Mouse (Mus musculus): ENCODE measurements around the gene Tpmt.
A peak's percentile ranks its signal among the peaks of the same experiment; 100 is the strongest.

The Tpmt gene

GRCm38 (mm10) chr13:47044617-47044947 lies at the start of gene Tpmt:
Gene Tpmt (minus strand): TSS chr13:47044737.
- no peak for DNase-seq

- no peak for DNase-seq
These were observed 49.3 kb upstream of the Tpmt start for GRCm38 (mm10) chr13:47093791-47094190.

GRCm38 (mm10) chr13:47089271-47089670 lies 44.7 kb upstream of the Tpmt start:
- DNase-seq = no peak

GRCm38 (mm10) chr13:47088433-47088832 lies 43.9 kb upstream of the Tpmt start:
- no peak for DNase-seq

- peak in 1 of 2 experiments; percentile 10 for DNase-seq
These were observed 36.5 kb upstream of the Tpmt start for GRCm38 (mm10) chr13:47080905-47081505.

GRCm38 (mm10) chr13:47078799-47079198 lies 34.3 kb upstream of the Tpmt start:
- DNase-seq = no peak

GRCm38 (mm10) chr13:47077367-47077766 lies 32.8 kb upstream of the Tpmt start:
- no peak for DNase-seq

- DNase-seq = no peak
These were observed 31.6 kb upstream of the Tpmt start for GRCm38 (mm10) chr13:47076156-47076555.

- no peak for DNase-seq
These were observed 27.9 kb upstream of the Tpmt start for GRCm38 (mm10) chr13:47072484-47072883.

GRCm38 (mm10) chr13:47071871-47072270 lies 27.3 kb upstream of the Tpmt start:
- no peak for DNase-seq

- no peak for DNase-seq
These were observed 26.0 kb upstream of the Tpmt start for GRCm38 (mm10) chr13:47070329-47071080.

GRCm38 (mm10) chr13:47067001-47067400 lies 22.5 kb upstream of the Tpmt start:
- no peak for DNase-seq

- DNase-seq = no peak
These were observed 22.0 kb upstream of the Tpmt start for GRCm38 (mm10) chr13:47066516-47066915.

- DNase-seq = no peak
These were observed 19.6 kb upstream of the Tpmt start for GRCm38 (mm10) chr13:47063985-47064760.

- DNase-seq = no peak
These were observed 18.2 kb upstream of the Tpmt start for GRCm38 (mm10) chr13:47062756-47063155.

- DNase-seq = no peak
These were observed 12.2 kb upstream of the Tpmt start for GRCm38 (mm10) chr13:47056781-47057180.

- no peak for DNase-seq
These were observed 11.6 kb upstream of the Tpmt start for GRCm38 (mm10) chr13:47056126-47056525.

GRCm38 (mm10) chr13:47053971-47054370 lies 9.4 kb upstream of the Tpmt start:
- DNase-seq = no peak

GRCm38 (mm10) chr13:47050009-47050408 lies 5.5 kb upstream of the Tpmt start:
- no peak for DNase-seq

GRCm38 (mm10) chr13:47047996-47048395 lies 3.5 kb upstream of the Tpmt start:
- no peak for DNase-seq

- DNase-seq = peak; percentile 35 to 44
These were observed 512 bp downstream of the Tpmt start for GRCm38 (mm10) chr13:47043833-47044616.

GRCm38 (mm10) chr13:47043030-47043680 lies 1.4 kb downstream of the Tpmt start, which contains the start of gene Kdm1b:
Gene Kdm1b (plus strand): TSS chr13:47043499.
- peak; percentile 96 to 100 for DNase-seq

Measured in cerebellum, adult 18-20 months (tissue).